Mouse (Mus musculus): ENCODE measurements around the gene Kcnj13. TPM values are rescaled to one million over a fixed set of nuclear protein-coding genes. Genes with fewer than 3 reads are reported as not detected.

Gene Kcnj13
- total RNA-seq (2021): 1 to 10 TPM; 2.1 to 3.9 TPM

DNA sequence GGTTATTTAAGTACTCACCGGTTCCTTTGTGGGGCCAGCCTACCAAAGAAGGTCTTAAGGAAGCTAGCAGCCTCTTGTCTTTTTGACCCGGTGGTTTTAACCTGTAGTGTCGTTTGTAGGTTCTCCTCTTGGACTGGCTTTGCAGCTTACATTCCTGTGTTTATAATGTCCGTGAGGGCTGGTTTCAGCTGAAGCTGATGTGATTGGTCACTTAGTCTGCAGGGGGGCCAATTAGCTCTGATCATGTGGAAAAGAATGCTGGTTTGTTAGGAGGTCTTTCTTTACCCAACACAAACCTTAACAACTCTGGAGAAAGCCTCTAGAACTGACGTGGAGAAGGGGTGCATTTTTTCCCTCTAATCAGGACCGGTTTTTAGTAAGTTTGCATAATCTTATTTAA, at the start of gene Kcnj13:
Kcnj13 (minus strand) TSS at position 136 of the 400 bp plus-strand sequence.
- DNase-seq (ENCODE audit: low spot score in 2 of 2): no peak
- intact Hi-C loops (cut with DNase I): no loop called here

DNA sequence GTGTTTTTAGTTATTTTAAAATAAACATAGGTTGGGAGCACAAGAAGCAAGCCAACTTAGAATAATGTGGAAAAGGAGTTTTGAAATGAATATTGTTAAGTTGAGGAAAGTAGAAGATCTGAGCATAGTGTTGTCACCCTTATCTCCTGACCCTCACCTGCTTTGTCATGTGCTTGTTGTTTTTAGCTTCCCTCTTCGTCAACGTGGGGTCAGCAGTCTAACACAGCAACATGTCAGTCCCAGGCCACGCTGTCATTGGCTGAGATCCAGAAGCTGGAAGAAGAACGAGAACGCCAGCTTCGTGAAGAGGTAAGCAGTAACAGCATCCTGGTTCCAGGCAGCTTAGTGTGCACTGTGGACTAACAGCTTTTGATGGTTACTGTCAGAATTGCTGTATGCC, 42.1 kb upstream of the Kcnj13 start:
- intact Hi-C loops (cut with DNase I): no loop called here

GRCm38 (mm10) chr1:87435125-87435524, 40.6 kb upstream of the Kcnj13 start:
- intact Hi-C loops (cut with DNase I): no loop called here
- DNase-seq (ENCODE audit: low spot score in 2 of 2): no peak

More for the DNA sequence above, 42.1 kb upstream of the Kcnj13 start:
- no peak for DNase-seq (ENCODE audit: low spot score in 2 of 2)

- DNase-seq (ENCODE audit: low spot score in 2 of 2): no peak
- intact Hi-C loops (cut with DNase I): no loop called here
Observed at GRCm38 (mm10) chr1:87418733-87419132, 24.2 kb upstream of the Kcnj13 start.

DNA sequence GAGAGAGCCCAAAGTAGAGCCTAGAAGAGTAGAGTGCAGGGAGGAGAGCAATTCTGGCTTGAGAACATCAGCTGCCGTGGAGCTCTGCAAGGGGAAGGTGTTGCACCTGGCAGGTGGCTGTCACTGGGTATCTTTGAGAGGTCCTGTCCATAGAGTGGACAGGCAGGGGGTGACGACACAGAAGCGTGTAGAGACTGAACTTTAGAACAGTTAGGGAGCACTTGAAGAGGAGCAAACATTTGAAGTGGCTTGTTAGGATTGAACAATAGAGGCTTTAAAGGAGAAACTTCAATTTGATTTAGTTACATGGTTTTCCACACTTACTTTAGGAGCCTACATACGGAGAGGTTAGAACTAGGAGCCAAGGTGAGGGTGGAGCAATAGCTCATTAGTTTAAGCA, 14.9 kb upstream of the Kcnj13 start:
- intact Hi-C loops (cut with DNase I): no loop called here
- DNase-seq (ENCODE audit: low spot score in 2 of 2): no peak

DNA sequence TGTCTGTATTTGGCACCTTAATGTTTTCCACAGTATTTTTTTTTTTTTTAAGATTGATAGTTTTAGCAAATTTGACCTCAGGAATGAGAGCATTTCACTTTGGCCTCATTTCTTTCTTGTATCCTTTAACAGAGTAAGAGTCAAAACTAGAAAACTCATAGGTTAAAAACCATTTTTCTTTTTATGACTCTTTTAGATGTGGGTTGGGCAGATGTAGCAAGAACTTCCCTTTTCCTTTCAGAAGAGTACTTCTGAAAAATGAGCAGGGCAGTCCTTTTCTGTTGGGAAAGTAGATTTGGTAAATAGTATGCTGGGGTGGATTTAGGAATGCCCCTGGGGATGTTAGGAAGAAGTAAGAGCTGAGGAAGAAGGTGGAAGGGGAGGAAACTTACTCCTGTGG, 11.5 kb upstream of the Kcnj13 start:
- intact Hi-C loops (cut with DNase I): no loop called here
- DNase-seq (ENCODE audit: low spot score in 2 of 2): no peak

- intact Hi-C loops (cut with DNase I): no loop called here
- DNase-seq (ENCODE audit: low spot score in 2 of 2): no peak
Observed at GRCm38 (mm10) chr1:87404710-87405109, 10.2 kb upstream of the Kcnj13 start.

DNA sequence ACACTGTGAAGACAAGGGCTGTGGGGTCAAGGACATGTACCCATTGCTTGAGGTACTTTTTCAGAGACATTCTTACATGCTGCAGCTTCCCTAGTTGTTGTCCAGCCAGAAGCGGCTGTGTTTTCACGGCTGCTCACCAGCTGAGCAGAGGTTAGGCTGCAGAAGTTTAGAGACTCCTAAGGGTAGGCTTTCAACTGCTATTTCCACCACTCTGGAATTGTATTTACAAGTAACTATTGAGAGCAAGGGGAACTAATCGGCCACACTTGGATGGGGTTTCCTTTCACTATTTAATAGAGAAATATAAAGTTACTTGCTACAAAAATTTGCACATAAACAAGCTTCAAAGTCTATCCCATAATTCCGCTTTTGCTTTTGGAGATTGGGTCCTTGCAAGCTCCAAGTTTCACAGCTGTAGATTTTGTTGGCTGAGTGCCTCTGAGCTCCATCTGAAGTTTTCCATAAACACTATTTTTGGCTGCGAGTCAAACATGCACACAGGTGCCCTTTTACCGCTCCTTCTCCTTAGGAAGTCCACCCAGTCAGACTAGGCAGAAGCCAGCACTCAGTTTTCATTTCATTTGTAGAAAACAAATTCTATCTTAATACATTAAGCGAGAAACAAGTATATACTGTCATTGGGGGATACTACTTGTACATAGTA, 2.5 kb upstream of the Kcnj13 start:
- DNase-seq (ENCODE audit: low spot score in 2 of 2): no peak
- intact Hi-C loops (cut with DNase I): no loop called here

- no peak for DNase-seq (ENCODE audit: low spot score in 2 of 2)
- intact Hi-C loops (cut with DNase I): no loop called here
Observed at GRCm38 (mm10) chr1:87393444-87394195, 909 bp downstream of the Kcnj13 start.

- no peak for DNase-seq (ENCODE audit: low spot score in 2 of 2)
- intact Hi-C loops (cut with DNase I): no loop called here
Observed at GRCm38 (mm10) chr1:87386436-87387092, 8.0 kb downstream of the Kcnj13 start.

- DNase-seq (ENCODE audit: low spot score in 2 of 2): no peak
- intact Hi-C loops (cut with DNase I): no loop called here
Observed at GRCm38 (mm10) chr1:87381152-87381551, 13.4 kb downstream of the Kcnj13 start.

- intact Hi-C loops (cut with DNase I): no loop called here
Observed at GRCm38 (mm10) chr1:87379919-87380318, 14.6 kb downstream of the Kcnj13 start.

GRCm38 (mm10) chr1:87378024-87378560, 16.4 kb downstream of the Kcnj13 start:
- intact Hi-C loops (cut with DNase I): no loop called here
- no peak for DNase-seq (ENCODE audit: low spot score in 2 of 2)

More at GRCm38 (mm10) chr1:87379919-87380318, 14.6 kb downstream of the Kcnj13 start:
- no peak for DNase-seq (ENCODE audit: low spot score in 2 of 2)

DNA sequence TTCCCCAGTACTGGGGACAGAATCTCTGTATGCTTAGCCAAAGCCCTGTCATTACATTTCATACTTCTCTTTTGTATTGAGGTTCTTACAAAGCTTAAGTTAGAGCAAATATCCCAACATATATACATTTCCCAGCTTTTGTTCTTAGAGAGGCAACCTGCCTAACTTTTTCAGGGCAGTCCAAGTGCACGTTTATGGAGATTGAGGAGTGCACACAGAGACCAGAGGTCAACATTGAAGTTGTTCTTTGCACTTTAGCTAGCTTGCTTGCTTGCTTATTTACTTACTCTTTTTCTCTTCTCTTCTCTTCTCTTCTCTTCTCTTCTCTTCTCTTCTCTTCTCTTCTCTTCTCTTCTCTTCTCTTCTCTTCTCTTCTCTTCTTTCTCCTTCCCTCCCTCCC, 34.3 kb downstream of the Kcnj13 start:
- DNase-seq (ENCODE audit: low spot score in 2 of 2): no peak
- intact Hi-C loops (cut with DNase I): no loop called here

- intact Hi-C loops (cut with DNase I): no loop called here
- no peak for DNase-seq (ENCODE audit: low spot score in 2 of 2)
Observed at GRCm38 (mm10) chr1:87350576-87350975, 44.0 kb downstream of the Kcnj13 start.

Other genes starting within 250 kb of the Kcnj13 start
- gene Ecel1, start 238.2 kb downstream of the Kcnj13 start, total RNA-seq (2021): 10 to 100 TPM in 1 of 2 experiments, 1 to 10 TPM in 1; 5.8 to 12.6 TPM
- gene Prss56, start 211.4 kb downstream of the Kcnj13 start, total RNA-seq (2021): under 1 TPM; 0.88 to 0.89 TPM
- gene Chrnd, start 204.1 kb downstream of the Kcnj13 start, total RNA-seq (2021): not detected
- gene Chrng, start 190.1 kb downstream of the Kcnj13 start, total RNA-seq (2021): not detected
- 10 to 100 TPM; 55.5 to 63.1 TPM for gene Eif4e2, start 180.8 kb downstream of the Kcnj13 start, total RNA-seq (2021)
- gene Efhd1, start 130.4 kb downstream of the Kcnj13 start, total RNA-seq (2021): 10 to 100 TPM; 10.9 to 16.4 TPM
- 100 to 1,000 TPM; 106 to 121 TPM for gene Gigyf2, start 67.7 kb downstream of the Kcnj13 start, total RNA-seq (2021)
- gene Snorc, start 75.5 kb upstream of the Kcnj13 start, total RNA-seq (2021): not detected
- gene Neu2, start 115.2 kb upstream of the Kcnj13 start, total RNA-seq (2021): 1 to 10 TPM; 5.7 to 8.7 TPM
- 100 to 1,000 TPM; 359 to 394 TPM for gene Ngef, start 179.1 kb upstream of the Kcnj13 start, total RNA-seq (2021)
- 10 to 100 TPM; 19.8 to 20.5 TPM for gene Inpp5d, start 225.6 kb upstream of the Kcnj13 start, total RNA-seq (2021)

All from left cerebral cortex, postnatal 36 days (tissue).